Mouse (Mus musculus) myocyte (in vitro differentiated cells): Measurements from ENCODE around the gene Usp29. TPM values are rescaled to one million over a fixed set of nuclear protein-coding genes. Genes with fewer than 3 reads are reported as not detected.

Experiments used
- H3K27me3 ChIP-seq: one replicate; pipeline ENCODE4 v1.6.1; 2011; ENCODE audit not compliant: control insufficient read depth, insufficient read depth, insufficient read length
- H3K36me3 ChIP-seq: one replicate; pipeline ENCODE4 v1.6.1; 2011; ENCODE audit not compliant: control insufficient read depth, insufficient read depth
- H3K4me2 ChIP-seq: one replicate; pipeline ENCODE4 v1.6.1; 2011; ENCODE audit warnings: low read depth, control low read depth
- H3K4me3 ChIP-seq: one replicate; pipeline ENCODE4 v1.5.1; 2011; ENCODE audit warnings: mild to moderate bottlenecking, control low read depth, moderate library complexity
- H3K79me2 ChIP-seq: one replicate; pipeline ENCODE4 v1.6.1; 2011; ENCODE audit not compliant: control insufficient read depth, insufficient read depth
- H3ac ChIP-seq: one replicate; pipeline ENCODE4 v1.6.1; 2011; ENCODE audit not compliant: control insufficient read depth, insufficient read length
- CEBPB ChIP-seq: IDR thresholded peaks from 2 replicates; pipeline ENCODE4 v1.6.1; 2011; ENCODE audit warnings: mild to moderate bottlenecking, moderate library complexity; ENCODE audit not compliant: poor library complexity, insufficient read depth, severe bottlenecking
- E2F4 ChIP-seq: IDR thresholded peaks from one replicate; pipeline ENCODE4 v1.6.1; 2011; ENCODE audit warnings: mild to moderate bottlenecking, control low read depth, moderate library complexity; ENCODE audit not compliant: insufficient read depth
- MAX ChIP-seq: IDR thresholded peaks from one replicate; pipeline ENCODE4 v1.6.1; 2011; ENCODE audit warnings: low read depth, mild to moderate bottlenecking, control low read depth
- MYOD1 ChIP-seq, 3 experiments: IDR thresholded peaks; one replicate each; pipeline ENCODE4 v1.6.1; 2011; ENCODE audit warnings: control low read depth in 2 of 3, low read depth in 2 of 3, mild to moderate bottlenecking in 2 of 3, moderate library complexity in 1 of 3; ENCODE audit not compliant: insufficient read length in 2 of 3, control insufficient read depth in 1 of 3
- MYOG ChIP-seq, 3 experiments: IDR thresholded peaks; one replicate each; pipeline ENCODE4 v1.6.1; 2011; ENCODE audit warnings: control low read depth in 2 of 3, low read depth in 2 of 3, mild to moderate bottlenecking in 2 of 3; ENCODE audit not compliant: insufficient read length in 2 of 3, control insufficient read depth in 1 of 3, insufficient read depth in 1 of 3
- POLR2A ChIP-seq: IDR thresholded peaks from one replicate; pipeline ENCODE4 v1.6.1; 2011; ENCODE audit warnings: low read depth, mild to moderate bottlenecking, control low read depth, moderate library complexity; ENCODE audit not compliant: insufficient read length
- POLR2AphosphoS2 ChIP-seq: IDR thresholded peaks from one replicate; pipeline ENCODE4 v1.6.1; 2011; ENCODE audit warnings: low read depth, control low read depth; ENCODE audit not compliant: insufficient read length
- REST ChIP-seq: IDR thresholded peaks from one replicate; pipeline ENCODE4 v1.6.1; 2011; ENCODE audit warnings: mild to moderate bottlenecking, control low read depth, moderate library complexity; ENCODE audit not compliant: insufficient read depth, insufficient read length
- SRF ChIP-seq: IDR thresholded peaks from one replicate; pipeline ENCODE4 v1.6.1; 2011; ENCODE audit warnings: low read depth; ENCODE audit not compliant: control insufficient read depth, insufficient read length
- TCF12 ChIP-seq: IDR thresholded peaks from one replicate; pipeline ENCODE4 v1.6.1; 2011; ENCODE audit warnings: mild to moderate bottlenecking, control low read depth; ENCODE audit not compliant: poor library complexity, insufficient read depth, severe bottlenecking
- TCF3 ChIP-seq: IDR thresholded peaks from one replicate; pipeline ENCODE4 v1.6.1; 2011; ENCODE audit warnings: low read depth, control low read depth; ENCODE audit not compliant: insufficient read length
- USF1 ChIP-seq: IDR thresholded peaks from one replicate; pipeline ENCODE4 v1.6.1; 2011; ENCODE audit warnings: low read depth, mild to moderate bottlenecking, control low read depth, moderate library complexity
- polyA plus RNA-seq: library from polyadenylated mRNA; unstranded; fragments of >200 nt; fragmentation: generic; extraction: Trizol; gene quantifications from one replicate; pipeline ENCODE4 v1.2.1, GENCODE M21; 2012; ENCODE audit warnings: missing spikeins

Usp29 gene
- polyA plus RNA-seq, 1 experiment, result 1.1 TPM

GRCm38 (mm10) chr7:6784340-6785073 is 54.1 kb downstream of the Usp29 start:
- no peak overlapping the region for H3ac ChIP-seq
- H3K36me3 ChIP-seq, result no peaks in the 10 kb centered on the region
- no peaks in the 10 kb centered on the region for H3K27me3 ChIP-seq
- no peak overlapping the region for H3K4me2 ChIP-seq
- no peak overlapping the region for H3K4me3 ChIP-seq
- TF ChIP-seq E2F4 (no peak), POLR2AphosphoS2 (no peak), USF1 (no peak), CEBPB (no peak), TCF3 (no peak)
- H3K79me2 ChIP-seq, result no peaks in the 10 kb centered on the region

- no peaks in the 10 kb centered on the region for H3K27me3 ChIP-seq
- H3K4me2 ChIP-seq, result no peak overlapping the region
- no peak overlapping the region for H3K4me3 ChIP-seq
- no peaks in the 10 kb centered on the region for H3K79me2 ChIP-seq
- no peaks in the 10 kb centered on the region for H3K36me3 ChIP-seq
- no peak overlapping the region for H3ac ChIP-seq
- no peak for TF ChIP-seq POLR2A
- TF ChIP-seq TCF3, result no peak
- TF ChIP-seq REST, result no peak
- no peak for TF ChIP-seq TCF12
- TF ChIP-seq SRF, result no peak
- no peak for TF ChIP-seq POLR2AphosphoS2
- no peak for TF ChIP-seq MYOD1 (IDR thresholded peaks at IDR 0.05; ENCODE audit: control insufficient read depth in 1 of 3, insufficient read length in 2 of 3, low read depth in 2 of 3)
- no peak for TF ChIP-seq USF1
- no peak for TF ChIP-seq MYOG (IDR thresholded peaks at IDR 0.05; ENCODE audit: control insufficient read depth in 1 of 3, insufficient read depth in 1 of 3, insufficient read length in 2 of 3, low read depth in 2 of 3)
Measured at GRCm38 (mm10) chr7:6787000-6787399, 56.6 kb downstream of the Usp29 start.

- Histone ChIP-seq H3K36me3 (no peaks in the 10 kb centered on the region), H3K79me2 (no peaks in the 10 kb centered on the region), H3K27me3 (no peaks in the 10 kb centered on the region), H3ac (no peak overlapping the region), H3K4me3 (no peak overlapping the region), H3K4me2 (no peak overlapping the region)
- TF ChIP-seq MYOG (IDR thresholded peaks at IDR 0.05; ENCODE audit: control insufficient read depth in 1 of 3, insufficient read depth in 1 of 3, insufficient read length in 2 of 3, low read depth in 2 of 3), result no peak
- TF ChIP-seq POLR2A, result no peak
- no peak for TF ChIP-seq USF1
- TF ChIP-seq MYOD1 (IDR thresholded peaks at IDR 0.05; ENCODE audit: control insufficient read depth in 1 of 3, insufficient read length in 2 of 3, low read depth in 2 of 3), result no peak
- TF ChIP-seq E2F4, result no peak
- no peak for TF ChIP-seq CEBPB
- no peak for TF ChIP-seq REST
- TF ChIP-seq TCF12, result no peak
- no peak for TF ChIP-seq TCF3
- no peak for TF ChIP-seq POLR2AphosphoS2
- no peak for TF ChIP-seq MAX
Measured at GRCm38 (mm10) chr7:6788101-6788500, 57.7 kb downstream of the Usp29 start.

DNA sequence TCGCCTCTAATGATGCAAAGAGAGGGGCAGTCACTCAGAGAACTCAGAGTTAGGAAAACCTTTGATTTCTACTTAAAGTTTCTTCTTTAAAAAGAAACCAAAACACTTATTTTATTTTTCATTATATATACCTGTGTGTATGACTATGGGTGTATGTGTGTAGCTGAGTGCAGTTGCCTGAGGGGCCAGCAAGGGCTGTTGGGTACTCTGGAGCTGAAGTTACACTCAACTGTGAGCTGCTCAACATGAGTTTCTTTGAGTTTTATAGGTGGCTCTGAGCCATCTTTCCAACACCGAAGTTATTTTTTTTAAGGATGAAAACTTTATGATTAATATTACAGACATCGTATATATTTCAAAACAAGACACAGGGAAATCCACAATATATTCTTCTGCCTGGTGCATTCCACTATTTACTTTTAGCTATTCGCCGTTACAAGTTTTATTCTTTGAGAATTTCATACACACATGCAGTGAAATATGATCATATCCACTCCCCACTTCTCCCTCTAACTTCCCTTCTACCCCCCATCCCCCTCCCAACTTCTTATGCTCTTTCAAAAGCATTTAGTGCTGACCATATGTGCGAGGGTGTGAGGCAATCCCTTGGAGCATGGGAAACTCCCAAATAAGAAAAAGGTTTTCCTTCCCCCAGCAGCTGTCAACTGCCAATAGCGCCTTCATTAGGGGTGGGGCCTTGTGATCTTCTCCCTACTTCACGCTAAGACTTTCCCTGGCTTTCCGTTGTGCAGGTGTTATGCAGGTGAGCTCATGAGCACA is 61.1 kb downstream of the Usp29 start:
- H3K4me3 ChIP-seq, result no peak overlapping the region
- no peaks in the 10 kb centered on the region for H3K36me3 ChIP-seq
- TF ChIP-seq POLR2AphosphoS2 (no peak), MYOD1 (IDR thresholded peaks at IDR 0.05; ENCODE audit: control insufficient read depth in 1 of 3, insufficient read length in 2 of 3, low read depth in 2 of 3) (peak in 2 of 3 experiments; percentile 22 to 27)

DNA sequence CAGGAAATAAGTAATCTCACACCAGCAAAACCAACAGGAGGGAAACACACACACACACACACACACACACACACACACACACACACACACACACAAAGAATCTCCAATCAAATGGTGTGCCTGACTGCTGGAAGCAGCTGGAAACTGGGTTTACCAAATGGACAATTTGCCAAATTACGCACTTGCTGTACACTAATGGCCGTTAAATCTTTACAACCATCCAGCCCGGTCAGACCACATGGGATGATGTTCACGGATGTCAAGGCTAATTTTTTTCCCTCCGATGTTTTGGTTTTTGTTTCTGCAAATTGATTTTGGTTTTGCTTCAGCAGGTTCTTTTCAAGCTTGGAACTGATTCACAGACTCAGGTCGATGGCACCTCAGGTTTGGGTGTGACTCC is 62.9 kb downstream of the Usp29 start:
- H3K27me3 ChIP-seq, result no peaks in the 10 kb centered on the region
- H3ac ChIP-seq, result no peak overlapping the region
- no peaks in the 10 kb centered on the region for H3K79me2 ChIP-seq
- H3K4me3 ChIP-seq, result no peak overlapping the region
- no peak overlapping the region for H3K4me2 ChIP-seq
- H3K36me3 ChIP-seq, result no peaks in the 10 kb centered on the region
- TF ChIP-seq E2F4, result no peak
- TF ChIP-seq TCF12, result no peak
- TF ChIP-seq MYOD1 (IDR thresholded peaks at IDR 0.05; ENCODE audit: control insufficient read depth in 1 of 3, insufficient read length in 2 of 3, low read depth in 2 of 3), result no peak
- no peak for TF ChIP-seq TCF3
- TF ChIP-seq REST, result no peak

More for the DNA sequence above, 61.1 kb downstream of the Usp29 start:
- Histone ChIP-seq H3K79me2 (no peaks in the 10 kb centered on the region), H3ac (no peak overlapping the region), H3K4me2 (no peak overlapping the region), H3K27me3 (no peaks in the 10 kb centered on the region)
